1 mouse cellular context compared by ENCODE assay signal in the genomic region with DNA sequence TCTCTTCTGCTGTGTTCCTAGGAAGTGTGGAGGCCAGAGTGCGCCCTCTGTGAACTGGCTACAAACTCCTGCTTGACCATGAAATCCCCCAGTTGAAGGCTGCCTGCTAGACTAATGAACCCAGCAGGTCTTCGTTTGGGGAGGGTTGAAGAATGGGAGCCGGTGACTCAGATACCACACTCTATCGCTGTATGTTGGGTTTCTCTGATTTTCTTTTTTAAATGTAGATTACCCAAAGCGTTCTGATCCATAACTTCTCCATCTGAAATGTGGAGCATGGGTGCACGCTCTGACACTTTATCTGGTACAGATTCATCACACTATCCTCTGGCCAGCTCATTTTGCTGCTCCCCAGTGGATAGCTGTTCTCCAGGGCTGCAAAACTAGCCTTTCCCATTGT.
TF ChIP-seq lines count a peak whose summit lies in the region.

No protein-coding gene starts in this region.

TF ChIP-seq in MEL, 35 proteins besides CTCF, POLR2A, EP300 and RAD21 (continued from another document):
- TF ChIP-seq ZC3H11A (IDR thresholded peaks at IDR 0.05; ENCODE audit: low read depth, low read length) (no peak), MAZ (IDR thresholded peaks at IDR 0.05; ENCODE audit: low read depth, low read length) (no peak), RCOR1 (IDR thresholded peaks at IDR 0.05; ENCODE audit: low read depth, low read length) (no peak), GATA1 (IDR thresholded peaks at IDR 0.05; ENCODE audit: low read depth, low read length) (no peak), UBTF (IDR thresholded peaks at IDR 0.05; ENCODE audit: borderline replicate concordance, insufficient read depth, low read depth, low read length) (no peak), TAL1 (IDR thresholded peaks at IDR 0.05; ENCODE audit: low read length) (no peak), MYB (IDR thresholded peaks at IDR 0.05; ENCODE audit: low read depth, low read length) (no peak), ZKSCAN1 (IDR thresholded peaks at IDR 0.05; ENCODE audit: low read depth, low read length) (no peak), SMC3 (IDR thresholded peaks at IDR 0.05; ENCODE audit: low read depth, low read length) (no peak)
